Mouse (Mus musculus) CH12.LX (cell line): ENCODE measurements around the gene Igsf6. TPM values are rescaled to one million over a fixed set of nuclear protein-coding genes. Genes with fewer than 3 reads are reported as not detected.
A peak's percentile ranks its signal among the peaks of the same experiment; 100 is the strongest.

Experiments used
- DNase-seq: peaks from one replicate; pipeline ENCODE4 v3.0.0-alpha.2; 2013; ENCODE audit errors: extremely low read depth
- H3K27ac ChIP-seq: 2 replicates; pipeline ENCODE4 v1.5.1; 2012; ENCODE audit warnings: low read depth, mild to moderate bottlenecking, control low read depth, moderate library complexity; ENCODE audit not compliant: insufficient read depth
- H3K27me3 ChIP-seq: replicated peaks from 2 replicates; pipeline ENCODE3; 2012; ENCODE audit warnings: inconsistent platforms
- H3K36me3 ChIP-seq, 2 experiments: replicated peaks in 1 of 2; 2 replicates each; pipeline versions ENCODE3 to v1.6.1; 2012; ENCODE audit warnings: inconsistent platforms in 1 of 2, low read length in 1 of 2, mild to moderate bottlenecking in 1 of 2, mixed read lengths in 1 of 2, moderate library complexity in 1 of 2; ENCODE audit not compliant: control insufficient read depth in 1 of 2, insufficient read depth in 1 of 2
- H3K4me1 ChIP-seq, 2 experiments: 2 replicates each; pipeline ENCODE4 v1.6.1; 2012; ENCODE audit warnings: inconsistent platforms in 1 of 2, moderate library complexity in 1 of 2; ENCODE audit not compliant: insufficient read depth in 2 of 2, control insufficient read depth in 1 of 2
- H3K4me2 ChIP-seq: 2 replicates; pipeline ENCODE4 v1.6.1; 2012; ENCODE audit warnings: low read depth, mild to moderate bottlenecking, control low read depth; ENCODE audit not compliant: poor library complexity, insufficient read depth, severe bottlenecking
- H3K4me3 ChIP-seq, 3 experiments: fragments of 150-350 bp in 1 of 3; sonication (generic) in 1 of 3; replicated peaks in 1 of 3; 2 replicates each; pipeline versions ENCODE3 to v1.5.1; 2011 to 2012; ENCODE audit warnings: low read depth in 2 of 3, low read length in 2 of 3, mild to moderate bottlenecking in 2 of 3, moderate library complexity in 2 of 3, control low read depth in 1 of 3, improper control_type of control experiment in 1 of 3, inconsistent platforms in 1 of 3, mixed read lengths in 1 of 3; ENCODE audit not compliant: poor library complexity in 1 of 3
- H3K79me2 ChIP-seq: replicated peaks from 2 replicates; pipeline ENCODE4 v1.6.1; 2012; ENCODE audit warnings: mild to moderate bottlenecking, moderate library complexity; ENCODE audit not compliant: control insufficient read depth, poor library complexity, insufficient read depth, severe bottlenecking; ENCODE audit errors: extremely low read depth
- H3K9ac ChIP-seq: 2 replicates; pipeline ENCODE4 v1.6.1; 2012; ENCODE audit warnings: low read depth, mild to moderate bottlenecking, control low read depth, moderate library complexity; ENCODE audit not compliant: insufficient read depth
- H3K9me3 ChIP-seq: replicated peaks from 2 replicates; pipeline ENCODE3; 2012; ENCODE audit warnings: low read length, inconsistent platforms, mixed read lengths
- CTCF ChIP-seq, 2 experiments: IDR thresholded peaks in 1 of 2; conservative IDR thresholded peaks in 1 of 2; 2 replicates each; pipeline ENCODE4 v1.5.1; 2011 to 2012; ENCODE audit warnings: low read depth in 2 of 2, low read length in 2 of 2, improper control_type of control experiment in 1 of 2, inconsistent platforms in 1 of 2, mild to moderate bottlenecking in 1 of 2, moderate library complexity in 1 of 2
- EP300 ChIP-seq: IDR thresholded peaks from 2 replicates; pipeline ENCODE4 v1.6.1; 2011; ENCODE audit warnings: low read length, improper control_type of control experiment
- IRF4 ChIP-seq: IDR thresholded peaks from 2 replicates; pipeline ENCODE4 v1.6.1; 2014; ENCODE audit warnings: low read depth, mild to moderate bottlenecking, inconsistent platforms, low read length, improper control_type of control experiment
- JUND ChIP-seq: conservative IDR thresholded peaks from 2 replicates; pipeline ENCODE4 v1.6.1; 2011; ENCODE audit warnings: low read depth, low read length, improper control_type of control experiment
- MAX ChIP-seq: IDR thresholded peaks from 2 replicates; pipeline ENCODE4 v1.6.1; 2011; ENCODE audit warnings: low read length, improper control_type of control experiment
- MAZ ChIP-seq: IDR thresholded peaks from 2 replicates; pipeline ENCODE4 v1.6.1; 2012; ENCODE audit warnings: low read depth, mild to moderate bottlenecking, inconsistent platforms, low read length, improper control_type of control experiment, moderate library complexity
- MYC ChIP-seq: IDR thresholded peaks from 2 replicates; pipeline ENCODE4 v1.6.1; 2011; ENCODE audit warnings: low read depth, mild to moderate bottlenecking, improper control_type of control experiment, low read length
- POLR2AphosphoS2 ChIP-seq: IDR thresholded peaks from 2 replicates; pipeline ENCODE4 v1.6.1; 2011; ENCODE audit warnings: low read depth, low read length, improper control_type of control experiment
- RAD21 ChIP-seq: IDR thresholded peaks from 2 replicates; pipeline ENCODE4 v1.6.1; 2011; ENCODE audit warnings: low read depth, mild to moderate bottlenecking, low read length, improper control_type of control experiment, moderate library complexity
- SIN3A ChIP-seq: IDR thresholded peaks from 2 replicates; pipeline ENCODE4 v1.6.1; 2012; ENCODE audit warnings: low read length, improper control_type of control experiment, inconsistent platforms
- SMC3 ChIP-seq: IDR thresholded peaks from 2 replicates; pipeline ENCODE4 v1.6.1; 2011; ENCODE audit warnings: low read depth, low read length, improper control_type of control experiment
- TBP ChIP-seq: conservative IDR thresholded peaks from 2 replicates; pipeline ENCODE4 v1.6.1; 2011; ENCODE audit warnings: low read depth, low read length, improper control_type of control experiment
- UBTF ChIP-seq: IDR thresholded peaks from 2 replicates; pipeline ENCODE4 v1.6.1; 2012; ENCODE audit warnings: low read depth, mild to moderate bottlenecking, inconsistent platforms, low read length, improper control_type of control experiment, moderate library complexity
- USF2 ChIP-seq: conservative IDR thresholded peaks from 2 replicates; pipeline ENCODE4 v1.6.1; 2011; ENCODE audit warnings: low read depth, low read length, improper control_type of control experiment
- ZNF384 ChIP-seq: IDR thresholded peaks from 2 replicates; pipeline ENCODE4 v1.6.1; 2012; ENCODE audit warnings: low read depth, low read length, improper control_type of control experiment, inconsistent platforms
- dilution Hi-C: fragments of 300-500 bp; cut with MboI; formaldehyde crosslinking; loops from 2 replicates; pipeline ENCODE4 v1.14.3; 2020; ENCODE audit warnings: low sequenced_read_pairs; ENCODE audit not compliant: extremely low pct_unique_long_range_greater_than_20kb, extremely low pct_ligation_motif_present
- in situ Hi-C: fragments of 300-500 bp; cut with MboI; formaldehyde crosslinking; loops from 3 replicates; pipeline ENCODE4 v1.14.3; 2019; ENCODE audit warnings: low sequenced_read_pairs, low pct_ligation_motif_present, low pct_unique_long_range_greater_than_20kb, mixed read lengths
- polyA plus RNA-seq: library from polyadenylated mRNA; unstranded; fragments of >175 nt; gene quantifications from 2 replicates; pipeline ENCODE4 v1.2.1, GENCODE M21; 2012; ENCODE audit warnings: low read depth; ENCODE audit not compliant: insufficient read length
- total RNA-seq, 2 experiments: library from RNA; depleted of rRNA; stranded (reverse); fragments of 300-350 nt in 1 of 2; fragments of >200 nt in 1 of 2; gene quantifications; 2 replicates each; pipeline ENCODE4 v1.2.3; 2012 to 2014

The Igsf6 gene
- total and polyA plus RNA-seq, 3 experiments: 0.21 TPM; not detected in 2

DNA sequence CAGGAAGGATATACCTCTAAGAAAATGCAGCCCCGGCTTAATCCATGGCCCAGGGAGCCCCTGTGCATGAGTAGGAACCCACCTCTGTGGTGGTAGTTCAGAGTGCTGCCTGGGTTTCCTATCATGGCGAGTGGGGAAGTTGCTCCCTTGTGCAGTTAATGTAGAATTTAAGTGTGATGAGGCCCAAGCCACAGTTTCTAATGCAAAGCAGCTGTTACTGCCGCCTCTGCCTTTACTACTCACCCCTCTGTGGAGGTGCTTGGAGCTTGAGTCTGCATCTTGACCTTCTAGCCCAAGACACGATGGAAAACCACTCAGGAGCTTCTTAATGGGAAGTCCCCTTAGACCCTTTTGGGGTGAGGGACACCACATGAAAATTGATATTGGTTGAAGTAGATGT is 3.1 kb downstream of the Igsf6 start:
- TF ChIP-seq TBP (no peak), POLR2AphosphoS2 (no peak), JUND (no peak), USF2 (no peak), IRF4 (no peak), ZNF384 (no peak), EP300 (no peak), SIN3A (no peak)
- DNase-seq: peak; percentile 21
- Histone ChIP-seq H3K9ac (no peak overlapping the region), H3K79me2 (no peaks in the 10 kb centered on the region), H3K27ac (no peak overlapping the region), H3K4me2 (no peak overlapping the region), H3K36me3 (peaks cover 23 to 72% of the 10 kb centered on the region in 2 experiments), H3K9me3 (no peaks in the 10 kb centered on the region), H3K4me3 (no peak overlapping the region), H3K27me3 (no peaks in the 10 kb centered on the region), H3K4me1 (peaks cover 8 to 30% of the 10 kb centered on the region in 2 experiments)
- in situ Hi-C loops (no loop called here), dilution Hi-C loops (no loop called here)

DNA sequence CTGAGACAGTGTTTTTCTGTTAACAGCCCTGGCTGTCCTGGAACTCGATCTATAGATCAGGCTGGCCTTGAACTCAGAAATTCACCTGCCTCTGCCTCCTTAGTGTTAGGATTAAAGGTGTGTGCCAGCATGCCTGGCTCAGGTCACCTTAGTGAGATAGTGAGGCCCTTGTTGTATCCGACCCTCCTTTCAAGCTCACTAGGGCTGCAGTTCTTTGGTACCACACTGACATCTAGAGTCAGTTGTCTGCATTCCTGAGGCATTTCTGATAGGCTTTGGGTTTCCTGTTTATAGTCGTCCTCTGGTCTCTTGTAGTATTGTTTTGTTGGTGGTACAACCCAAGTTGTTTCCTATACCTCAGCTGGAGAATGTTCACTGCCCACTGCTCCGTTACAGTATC is 10.1 kb downstream of the Igsf6 start:
- DNase-seq: no peak
- Histone ChIP-seq H3K27ac (no peak overlapping the region), H3K9me3 (no peaks in the 10 kb centered on the region), H3K9ac (no peak overlapping the region), H3K36me3 (peaks cover 13 to 67% of the 10 kb centered on the region in 2 experiments), H3K27me3 (no peaks in the 10 kb centered on the region), H3K4me1 (no peaks in the 10 kb centered on the region), H3K79me2 (no peaks in the 10 kb centered on the region), H3K4me3 (no peak overlapping the region), H3K4me2 (no peak overlapping the region)
- no peak for TF ChIP-seq JUND
- TF ChIP-seq MYC: no peak
- peak; percentile 24; the same call in 1 of the 2 replicates for TF ChIP-seq SMC3
- peak in 1 of 2 experiments; percentile 52; a peak in 2 of 4 replicates for TF ChIP-seq CTCF (conservative IDR thresholded peaks at IDR 0.05 in 1 of 2, IDR thresholded peaks at IDR 0.05 in 1 of 2; ENCODE audit: low read depth in 2 of 2, low read length in 2 of 2)
- no peak for TF ChIP-seq MAX
- no peak for TF ChIP-seq UBTF
- TF ChIP-seq RAD21: peak; percentile 52
- no peak for TF ChIP-seq MAZ
- in situ Hi-C loops (no loop called here), dilution Hi-C loops (no loop called here)
